Mouse (Mus musculus) skeletal muscle tissue, adult 2 months (tissue): Measurements from ENCODE around the gene Lct.
"Not testable (repeated sequence)": the region's sequence is repeated elsewhere in the genome, so short reads cannot be mapped to it uniquely, and the experiment has no call there.

ENCODE experiments used
- DNase-seq: peaks from one replicate; pipeline ENCODE4 v3.0.0-alpha.2; 2012; ENCODE audit warnings: low read depth, low spot score

Lct gene

DNA sequence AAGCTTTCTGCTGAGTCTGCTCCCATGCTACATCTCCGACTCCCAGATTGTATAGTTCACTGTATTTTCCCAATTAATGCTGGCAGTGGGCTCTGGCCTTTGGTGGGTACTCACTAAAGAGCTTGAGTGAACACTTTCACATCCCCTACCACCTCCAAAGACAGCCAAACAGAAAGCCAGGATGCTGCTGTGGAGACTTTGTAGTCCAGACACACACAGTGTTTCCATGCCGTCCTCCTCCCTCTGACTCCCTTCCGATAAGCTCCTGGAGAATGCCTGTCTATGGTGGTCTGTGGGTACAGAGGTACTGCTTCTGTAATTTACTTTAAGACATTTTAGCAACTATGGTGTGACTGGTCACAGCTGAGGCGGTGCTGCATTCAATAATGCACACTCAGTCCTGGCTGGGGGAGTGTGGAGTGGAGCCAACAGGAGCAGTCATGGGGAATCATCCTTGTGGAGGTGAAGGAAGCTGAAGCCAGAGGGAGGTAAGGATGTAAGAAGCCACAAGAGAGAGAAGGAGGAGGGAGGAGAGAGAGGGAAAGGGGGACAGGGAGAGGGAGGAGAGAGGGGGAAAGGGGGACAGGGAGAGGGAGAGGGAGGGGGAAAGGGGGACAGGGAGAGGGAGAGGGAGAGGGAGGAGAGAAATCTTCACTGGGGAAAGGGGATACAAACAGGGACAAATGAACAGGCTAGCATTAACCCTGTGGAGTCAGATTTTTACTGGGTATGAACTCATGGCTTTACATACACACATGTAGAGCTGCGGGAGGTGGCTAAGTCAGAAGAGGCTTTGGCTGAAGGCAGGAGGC is 32.2 kb downstream of the Lct start:
- no peak for DNase-seq

DNA sequence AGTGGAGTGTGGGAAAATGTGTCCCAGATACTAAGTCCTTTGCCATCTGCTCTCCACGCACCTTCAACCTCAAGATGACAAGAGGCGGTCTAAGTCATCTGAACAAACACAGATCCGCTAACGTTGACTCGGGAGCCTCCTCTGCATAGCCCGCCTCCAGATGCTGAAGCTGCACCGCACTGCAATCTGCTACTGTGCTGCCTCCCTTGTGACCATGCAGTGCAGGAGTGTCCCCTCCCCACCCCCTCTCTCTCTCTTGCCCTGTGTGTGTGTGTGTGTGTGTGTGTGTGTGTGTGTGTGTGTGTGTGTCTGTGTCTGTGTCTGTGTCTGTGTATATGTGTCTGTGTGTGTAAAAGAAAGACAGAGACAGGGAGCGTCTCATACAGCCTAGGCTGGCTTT is 32.8 kb downstream of the Lct start:
- DNase-seq: no peak

- no peak for DNase-seq
Observed at GRCm38 (mm10) chr1:128293524-128293923, 34.6 kb downstream of the Lct start.

GRCm38 (mm10) chr1:128290295-128290694 is 37.8 kb downstream of the Lct start:
- DNase-seq: no peak

GRCm38 (mm10) chr1:128285136-128285535 is 43.0 kb downstream of the Lct start:
- no peak for DNase-seq

DNA sequence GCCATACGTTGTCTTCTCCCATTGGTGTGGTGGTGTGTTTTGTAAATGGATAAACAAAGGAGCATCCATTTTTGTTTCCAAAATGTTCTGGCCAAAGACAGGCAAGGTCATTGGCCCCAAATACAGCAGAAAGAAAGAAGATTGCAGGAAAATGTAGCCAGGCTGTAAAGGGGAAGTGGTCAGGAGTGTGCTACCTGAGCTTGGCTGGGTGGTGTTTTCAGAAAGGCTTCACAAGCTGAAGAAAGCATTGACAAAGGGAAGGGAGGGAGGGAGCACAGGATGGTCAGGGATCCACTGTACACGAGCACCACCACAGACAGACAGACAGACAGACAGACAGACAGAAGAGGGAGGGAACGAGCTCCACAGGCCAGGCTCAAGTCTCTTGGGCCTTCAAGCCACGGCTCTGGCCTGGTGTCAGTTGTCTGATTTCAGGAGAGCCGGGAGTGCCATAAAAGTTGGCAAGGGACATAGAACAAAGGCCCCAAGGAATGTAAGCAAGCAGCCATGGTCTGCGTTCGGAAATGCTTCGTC is 43.9 kb downstream of the Lct start:
- DNase-seq: no peak

DNA sequence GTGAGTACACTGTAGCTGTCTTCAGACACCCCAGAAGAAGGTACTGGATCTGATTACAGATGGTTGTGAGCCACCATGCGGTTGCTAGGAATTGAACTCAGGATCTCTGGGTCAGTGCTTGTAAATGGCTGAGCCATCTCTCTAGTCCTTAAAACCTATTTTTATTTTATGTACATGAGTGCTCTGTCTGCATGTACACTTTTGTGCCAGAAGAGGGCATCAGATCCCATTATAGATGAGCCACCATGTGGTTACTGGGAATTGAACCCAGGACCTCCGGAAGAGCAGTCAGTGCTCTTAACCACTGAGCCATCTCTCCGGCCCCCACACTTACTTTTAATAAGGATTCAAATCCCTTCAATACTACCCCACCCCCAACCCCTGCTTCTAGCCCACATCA is 45.2 kb downstream of the Lct start:
- DNase-seq: no peak

GRCm38 (mm10) chr1:128281753-128282152 is 46.4 kb downstream of the Lct start:
- no peak for DNase-seq

DNA sequence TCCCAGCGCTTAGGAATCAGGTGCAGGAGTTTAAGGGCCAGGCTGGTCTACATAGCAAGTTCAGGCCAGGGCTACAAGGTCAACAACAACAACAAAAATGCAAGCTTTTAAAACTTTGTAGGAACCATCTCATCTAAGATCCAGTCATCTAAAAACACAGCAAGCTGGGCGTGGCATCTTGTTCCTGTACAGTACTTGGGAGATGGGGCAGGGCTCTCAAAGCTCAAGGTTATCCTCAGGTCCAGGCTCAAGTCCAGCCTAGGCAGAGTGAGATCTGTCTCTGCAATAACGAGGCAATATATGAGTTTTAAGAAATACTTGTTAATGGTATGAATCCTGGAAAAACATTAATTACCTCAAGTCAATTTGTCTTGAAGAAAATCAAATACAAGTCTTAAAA is 49.6 kb downstream of the Lct start:
- DNase-seq: no peak

GRCm38 (mm10) chr1:128275908-128276307 is 52.2 kb downstream of the Lct start:
- DNase-seq: no peak

GRCm38 (mm10) chr1:128270731-128271130 is 57.4 kb downstream of the Lct start:
- DNase-seq: no peak

DNA sequence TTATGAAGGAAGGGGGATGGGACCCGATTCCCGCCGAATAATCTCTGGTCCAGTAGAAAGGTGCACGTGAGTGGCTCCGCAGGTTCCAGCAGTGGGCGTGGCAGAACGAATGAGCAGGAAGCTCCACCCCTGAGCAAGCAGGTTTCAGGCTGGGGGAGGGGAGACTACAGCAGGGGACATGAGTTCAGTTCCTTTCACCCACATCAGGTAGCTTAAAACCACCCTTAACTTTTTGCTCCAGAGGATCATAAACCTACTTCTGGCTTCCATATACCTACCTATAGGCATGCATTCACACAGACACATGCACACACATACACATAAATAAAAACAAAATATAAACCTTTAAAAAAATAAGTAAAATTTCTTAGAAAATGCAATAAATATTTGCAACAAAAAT is 61.1 kb downstream of the Lct start:
- not testable (repeated sequence) for DNase-seq

DNA sequence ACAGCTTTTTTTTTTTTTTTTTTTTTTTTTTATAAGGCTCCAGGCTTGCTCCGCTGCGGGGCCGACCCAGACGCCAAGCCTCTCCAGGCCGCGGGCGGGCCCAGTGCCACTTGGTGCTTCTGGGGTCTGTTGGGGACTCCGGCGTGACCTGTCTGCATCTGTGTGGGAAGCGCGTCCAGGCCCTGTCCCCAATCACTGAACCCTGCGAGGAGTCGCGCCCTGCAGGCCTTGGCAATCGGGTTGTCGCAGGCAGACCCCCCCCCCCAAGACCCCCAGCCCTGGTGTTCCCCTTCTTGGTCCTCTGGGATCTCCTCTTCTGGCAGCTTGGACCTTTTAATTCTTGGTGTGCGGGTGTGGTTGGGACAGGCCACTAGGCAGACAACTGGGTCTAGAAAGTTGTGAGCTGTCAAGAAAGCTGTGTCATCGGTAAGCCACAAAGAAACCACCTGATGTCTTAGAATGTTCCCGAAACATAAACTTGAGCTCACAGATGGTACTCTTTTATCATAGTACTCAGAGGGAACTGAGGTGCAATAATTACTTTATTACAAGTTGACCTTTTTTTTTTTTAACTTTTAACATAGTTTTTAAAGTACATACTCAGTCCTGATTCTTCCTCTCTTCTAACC is 83.3 kb downstream of the Lct start:
- DNase-seq: peak; percentile 10

- DNase-seq: peak; percentile 90
Observed at GRCm38 (mm10) chr1:128243996-128244726, 84.0 kb downstream of the Lct start.

DNA sequence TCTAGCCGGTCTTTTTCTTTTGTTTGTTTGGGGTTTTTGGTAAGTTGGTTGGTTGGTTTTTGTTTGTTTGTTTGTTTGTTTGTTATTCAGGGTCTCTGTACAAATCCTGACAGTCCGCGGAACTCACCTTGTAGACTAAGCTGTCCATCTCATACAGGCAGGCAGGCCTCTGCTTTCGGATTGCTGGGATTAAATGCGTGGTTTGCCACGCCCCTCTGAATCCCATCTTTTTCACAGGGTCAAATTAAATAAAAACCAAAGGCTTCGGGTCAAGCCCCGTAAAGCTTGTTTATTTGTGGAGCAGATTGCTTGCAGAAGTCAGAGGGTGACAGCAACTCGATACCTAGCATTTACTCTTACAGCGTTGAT is 84.5 kb downstream of the Lct start, which contains the start of gene Ubxn4:
Gene Ubxn4 (plus strand): TSS at position 338 of the 369 bp plus-strand sequence.
- no peak for DNase-seq

DNA sequence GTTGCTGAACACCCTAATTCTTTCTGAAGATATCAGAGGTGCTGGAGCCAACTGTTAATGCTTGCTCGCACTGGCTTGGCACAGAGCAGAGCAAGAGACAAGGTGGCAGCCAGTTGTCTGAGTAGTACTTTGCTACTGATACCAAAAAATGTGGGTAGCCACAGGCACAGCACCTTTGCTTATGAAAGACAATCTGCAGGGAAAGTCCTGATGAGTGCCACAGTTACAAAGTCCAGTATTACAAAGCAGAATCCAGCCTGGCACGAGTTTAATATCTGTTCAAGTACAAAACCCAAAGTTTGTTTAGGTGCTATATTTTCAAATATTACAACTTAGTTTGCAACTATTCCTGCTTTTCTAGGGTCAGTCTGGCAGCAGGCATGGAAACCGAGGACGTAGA is 92.9 kb downstream of the Lct start:
- DNase-seq: no peak
